Mouse (Mus musculus) monocyte, adult 59 days (primary cell): Measurements from ENCODE around the gene Gm33815. TPM values are rescaled to one million over a fixed set of nuclear protein-coding genes. Genes with fewer than 3 reads are reported as not detected.

Source experiments
- total RNA-seq, 2 experiments: library from RNA; stranded (reverse); gene quantifications; one replicate each; pipeline ENCODE4 v1.2.4; 2023

The Gm33815 gene
- total RNA-seq = not detected

GRCm38 (mm10) chrY:69320832-69321231 is at the start of gene Gm33815:
Gene Gm33815, plus strand, starts transcription at chrY:69321132.

